Mouse (Mus musculus) neutrophil, adult 65 days (primary cell): Measurements from ENCODE around the gene Ldlrap1. TPM values are rescaled to one million over a fixed set of nuclear protein-coding genes. Genes with fewer than 3 reads are reported as not detected.

Experiments used
- total RNA-seq: library from RNA; stranded (reverse); gene quantifications from 2 replicates; pipeline ENCODE4 v1.2.4, GENCODE M21; 2023

Gene Ldlrap1
- 36.3 and 38.9 TPM in 2 replicates for total RNA-seq

GRCm38 (mm10) chr4:134767426-134768225 is at the start of gene Ldlrap1:
TSS of gene Ldlrap1 (minus strand) at chr4:134768024.

GRCm38 (mm10) chr4:134703835-134704546 is 63.8 kb downstream of the Ldlrap1 start, which contains the start of gene Man1c1:
TSS of gene Man1c1 (minus strand) at chr4:134704290.

Other genes starting within 250 kb of the Ldlrap1 start
- 32.4 and 39.5 TPM in 2 replicates for gene Mtfr1l, start 232.6 kb downstream of the Ldlrap1 start, total RNA-seq
- 165 and 186 TPM in 2 replicates for gene Selenon, start 215.9 kb downstream of the Ldlrap1 start, total RNA-seq
- gene Man1c1, start 63.7 kb downstream of the Ldlrap1 start, total RNA-seq, result 32.8 and 49.3 TPM in 2 replicates
- 10.6 and 13.1 TPM in 2 replicates for gene Maco1, start 85.3 kb upstream of the Ldlrap1 start, total RNA-seq
- 0.92 and 1.2 TPM in 2 replicates for gene Rhd, start 96.5 kb upstream of the Ldlrap1 start, total RNA-seq
- gene Tmem50a, start 147.0 kb upstream of the Ldlrap1 start, total RNA-seq, result 142 TPM in 2 replicates
- 557 and 712 TPM in 2 replicates for gene Rsrp1, start 155.6 kb upstream of the Ldlrap1 start, total RNA-seq
- gene Syf2, start 162.9 kb upstream of the Ldlrap1 start, total RNA-seq, result 164 TPM in 2 replicates